Mouse (Mus musculus) layer of hippocampus, postnatal 14 days (tissue): ENCODE results near the gene Gzmm. TPM values are rescaled to one million over a fixed set of nuclear protein-coding genes. Genes with fewer than 3 reads are reported as not detected.
"Not testable (repeated sequence)": the region's sequence is repeated elsewhere in the genome, so short reads cannot be mapped to it uniquely, and the experiment has no call there.

Experiments
- DNase-seq, 2 experiments: peaks; one replicate each; pipeline ENCODE4 v3.0.0; 2021 to 2022; ENCODE audit warnings: low spot score in 2 of 2, mixed read lengths in 1 of 2
- total RNA-seq, 2 experiments: library from RNA; stranded (reverse); gene quantifications; 2 replicates each; pipeline ENCODE4 v1.2.3; 2021

The Gzmm gene
- total RNA-seq, 2 experiments from 2014 or later = 1.7 to 1.9 TPM

DNA sequence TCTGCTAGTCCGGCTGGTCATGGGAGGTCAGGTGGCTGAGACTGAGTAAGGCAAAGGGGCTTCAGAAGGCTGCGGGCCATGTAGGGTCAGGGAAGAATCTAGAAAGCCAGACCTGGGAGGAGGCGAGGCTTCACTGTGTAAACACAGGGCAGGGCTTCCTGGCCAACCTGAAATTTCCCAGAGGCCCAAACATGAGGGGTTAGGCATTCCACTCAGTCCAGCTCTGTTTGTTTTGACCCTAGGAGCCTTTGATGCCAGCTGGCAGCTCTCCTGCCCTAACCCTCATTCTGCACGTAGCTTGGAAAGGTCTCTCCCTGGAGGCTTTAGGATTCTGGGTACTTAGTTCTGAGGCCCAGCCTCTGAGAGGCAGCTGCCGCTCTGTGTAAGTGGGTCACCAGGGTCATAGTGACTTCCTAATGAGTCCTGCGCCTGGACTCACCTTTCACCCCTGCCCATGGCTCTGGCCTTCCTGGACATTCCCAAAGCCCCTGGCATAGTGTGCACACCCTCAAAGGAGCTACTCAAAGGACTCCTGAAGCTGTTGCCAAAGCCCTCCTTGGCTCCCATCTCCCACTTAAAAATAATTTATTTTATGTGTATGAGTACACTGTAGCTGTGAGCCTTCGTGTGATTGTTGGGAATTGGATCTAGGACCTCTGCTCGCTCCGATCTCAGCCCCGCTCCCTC lies 12.8 kb downstream of the Gzmm start:
- no peak for DNase-seq

DNA sequence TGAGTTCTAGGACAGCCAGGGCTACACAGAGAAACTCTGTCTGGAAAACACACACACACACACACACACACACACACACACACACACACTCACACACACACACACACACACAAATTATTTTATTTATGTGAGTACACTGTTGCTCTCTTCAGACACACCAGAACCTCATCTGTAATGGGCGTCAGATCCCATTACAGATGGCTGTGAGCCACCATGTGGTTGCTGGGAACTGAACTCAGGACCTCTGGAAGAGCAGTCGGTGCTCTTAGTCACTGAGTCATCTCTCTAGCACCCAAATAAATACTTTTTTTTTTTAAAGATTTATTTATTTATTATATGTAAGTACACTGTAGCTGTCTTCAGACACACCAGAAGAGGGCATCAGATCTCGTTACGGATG lies 14.2 kb downstream of the Gzmm start:
- DNase-seq = not testable (repeated sequence)

DNA sequence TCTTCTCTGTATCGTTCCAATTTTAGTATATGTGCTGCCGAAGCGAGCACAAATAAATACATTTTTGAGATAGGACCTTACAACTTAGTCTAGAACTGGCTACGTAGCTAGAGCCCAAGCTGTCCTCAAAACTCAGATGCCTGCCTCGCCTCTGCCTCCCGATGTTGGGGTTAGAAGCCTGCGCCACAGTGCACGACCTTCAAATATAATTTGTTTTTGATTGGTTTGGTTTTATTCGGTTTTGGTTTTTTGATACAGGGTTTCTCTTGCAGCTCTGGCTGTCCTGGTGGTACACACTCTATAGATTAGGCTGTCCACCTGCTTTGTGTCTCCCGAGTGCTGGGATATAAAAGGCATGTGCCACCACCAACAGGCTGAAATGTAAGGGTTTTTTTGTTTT lies 14.7 kb downstream of the Gzmm start:
- DNase-seq = no peak

DNA sequence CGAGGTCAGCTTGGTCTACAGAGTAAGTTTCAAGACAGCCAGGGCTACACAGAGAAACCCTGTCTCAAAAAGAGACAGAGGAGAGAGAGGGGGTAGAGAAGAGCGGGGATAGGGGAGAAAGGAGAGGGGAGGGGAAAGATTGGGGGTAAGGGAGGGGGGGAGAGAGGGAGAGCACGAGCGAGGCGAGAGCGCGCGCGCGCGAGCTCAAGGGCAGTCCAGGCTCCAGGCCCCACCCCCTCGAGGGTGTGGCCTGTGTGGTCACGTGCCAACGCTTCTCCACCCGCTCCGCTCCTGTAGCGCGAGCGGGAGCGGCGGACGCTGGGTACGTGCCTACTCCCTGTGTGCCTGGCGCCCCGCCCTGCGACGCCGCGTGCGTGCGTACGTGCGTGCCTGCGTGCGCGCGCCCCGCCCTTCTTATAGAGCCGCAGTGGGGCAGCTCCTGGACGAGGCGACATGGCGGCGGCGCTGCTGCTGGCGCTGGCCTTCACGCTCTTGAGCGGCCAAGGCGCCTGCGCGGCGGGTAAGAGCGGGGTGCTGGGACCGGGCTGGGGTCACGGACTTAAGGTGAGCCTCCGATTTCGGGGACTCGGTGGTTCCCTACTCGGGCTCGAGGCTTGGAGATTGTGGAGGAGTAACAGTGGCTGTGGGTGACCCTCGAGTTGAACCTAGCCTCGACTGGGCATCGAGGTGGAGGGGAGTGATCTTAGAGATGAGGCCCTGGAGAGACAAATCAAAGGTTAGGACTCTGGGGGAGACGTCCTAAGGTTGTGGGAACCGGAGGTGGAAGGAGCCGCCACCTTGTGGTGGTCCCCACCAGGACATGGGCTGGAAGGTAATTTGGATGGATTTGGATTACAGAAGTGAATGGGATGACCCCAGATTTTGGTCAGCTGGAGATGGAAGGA lies 15.5 kb downstream of the Gzmm start, which contains the start of gene Bsg:
Gene Bsg (plus strand): TSS at position 427 of the 905 bp plus-strand sequence.
- peak; percentile 97 to 99 for DNase-seq

DNA sequence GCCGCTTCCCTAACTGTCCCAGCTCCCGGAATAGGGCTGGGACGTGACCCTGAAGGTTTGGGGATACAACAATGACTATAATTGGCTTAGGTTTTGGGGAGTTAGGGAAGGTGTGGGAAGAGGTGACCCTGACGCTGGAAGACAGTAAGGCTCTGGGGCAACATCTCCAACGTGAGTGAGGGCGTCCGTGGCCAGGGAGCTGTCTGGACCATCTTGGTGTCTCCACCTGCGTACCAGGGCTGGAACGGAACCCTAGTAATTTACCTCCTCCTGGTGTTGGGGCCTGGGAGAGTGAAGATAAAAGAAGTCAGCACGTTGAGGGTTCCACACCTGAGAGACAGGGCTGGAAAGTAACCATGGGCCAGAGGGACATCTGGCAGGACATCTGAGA lies 16.1 kb downstream of the Gzmm start:
- DNase-seq = no peak

DNA sequence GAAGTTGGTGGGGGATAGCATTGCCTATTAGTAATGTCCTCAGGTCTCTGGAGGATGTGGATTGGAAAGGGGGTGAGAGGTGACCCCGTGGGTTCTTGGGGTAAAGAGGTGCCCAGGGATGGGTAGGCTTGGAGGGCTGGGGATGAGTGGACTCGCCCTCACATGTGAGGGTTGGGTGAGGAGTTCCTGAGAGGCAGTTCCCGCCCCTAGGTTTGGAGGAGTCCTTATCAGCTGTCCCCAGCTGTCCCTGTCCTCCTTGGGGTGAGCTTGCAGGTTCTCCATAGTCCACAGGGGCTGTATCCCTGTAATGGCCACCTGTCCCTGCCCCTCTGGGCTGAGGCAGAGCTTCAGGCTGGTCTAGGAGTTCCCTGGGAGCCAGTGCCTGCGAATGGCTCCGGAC lies 17.1 kb downstream of the Gzmm start:
- no peak for DNase-seq

DNA sequence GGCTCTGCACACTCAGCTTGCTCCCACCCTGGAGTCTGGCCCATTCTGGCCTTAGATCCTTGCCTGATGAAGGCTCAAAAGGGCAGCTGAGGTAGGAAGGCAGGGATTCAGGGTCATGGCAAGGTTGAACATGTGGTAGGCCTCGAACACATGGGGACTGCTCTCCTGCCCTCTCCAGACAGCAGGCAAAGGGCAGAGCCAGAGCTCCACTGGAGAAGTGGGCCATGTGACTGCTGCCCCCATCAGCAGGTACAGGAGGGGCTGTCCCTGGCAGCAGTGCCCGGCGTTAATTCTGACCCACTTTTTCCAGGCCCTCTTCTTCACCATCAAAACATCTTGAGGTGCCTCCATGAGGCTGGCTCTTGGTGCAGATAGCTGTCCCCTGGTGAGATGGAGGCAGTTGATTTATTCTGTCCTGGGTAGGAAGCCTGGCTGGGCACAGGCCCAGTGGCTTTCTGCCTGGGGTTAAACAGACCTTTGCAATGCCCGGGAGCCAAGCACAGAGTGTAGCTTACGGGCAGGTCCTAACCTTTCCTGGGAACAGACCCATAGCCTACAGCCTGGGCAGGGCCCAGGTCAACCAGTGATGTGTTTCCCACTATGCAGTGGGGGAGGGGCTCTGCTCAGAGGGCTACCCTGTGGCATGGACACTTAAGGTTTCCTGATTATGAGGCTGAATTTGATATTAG lies 17.7 kb downstream of the Gzmm start:
- no peak for DNase-seq

DNA sequence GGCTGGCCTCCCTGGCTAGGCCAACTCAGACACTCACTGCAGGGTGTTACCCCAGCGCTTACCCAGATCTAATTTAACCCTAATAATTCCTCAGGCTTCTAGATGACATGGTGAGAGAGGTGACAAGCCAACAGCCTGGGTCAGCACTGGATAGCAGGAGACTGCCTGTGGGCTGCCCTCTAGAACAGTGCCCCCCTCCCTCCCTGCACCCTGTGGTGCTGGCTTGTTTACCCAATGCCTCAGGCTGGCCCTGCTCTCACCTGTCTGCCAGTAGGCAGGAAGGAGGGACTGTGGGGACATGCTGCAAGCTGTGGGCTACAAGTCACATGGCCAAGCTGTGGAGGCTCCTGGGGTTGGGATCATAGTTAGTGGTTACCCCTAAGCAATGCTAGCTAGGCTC lies 18.3 kb downstream of the Gzmm start:
- DNase-seq = no peak

DNA sequence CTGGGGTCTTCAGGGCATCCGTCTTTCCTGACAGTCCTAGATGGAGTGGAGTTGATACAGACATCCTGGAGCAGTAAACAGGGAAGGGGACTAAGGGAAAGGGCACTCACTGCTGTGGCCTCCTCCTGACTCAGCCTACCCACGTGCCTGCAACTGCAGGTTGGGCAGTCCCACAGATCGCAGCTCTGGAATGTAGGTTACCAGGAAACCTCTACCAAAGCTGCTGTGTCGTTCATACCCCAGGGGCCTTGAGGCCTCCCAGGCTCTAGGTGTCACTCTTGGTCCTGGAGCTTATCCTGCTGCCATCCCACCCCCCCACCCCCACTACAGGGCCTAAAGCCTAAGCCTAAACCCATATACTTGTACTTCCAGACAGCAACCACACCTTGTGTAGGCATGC lies 18.9 kb downstream of the Gzmm start:
- no peak for DNase-seq

DNA sequence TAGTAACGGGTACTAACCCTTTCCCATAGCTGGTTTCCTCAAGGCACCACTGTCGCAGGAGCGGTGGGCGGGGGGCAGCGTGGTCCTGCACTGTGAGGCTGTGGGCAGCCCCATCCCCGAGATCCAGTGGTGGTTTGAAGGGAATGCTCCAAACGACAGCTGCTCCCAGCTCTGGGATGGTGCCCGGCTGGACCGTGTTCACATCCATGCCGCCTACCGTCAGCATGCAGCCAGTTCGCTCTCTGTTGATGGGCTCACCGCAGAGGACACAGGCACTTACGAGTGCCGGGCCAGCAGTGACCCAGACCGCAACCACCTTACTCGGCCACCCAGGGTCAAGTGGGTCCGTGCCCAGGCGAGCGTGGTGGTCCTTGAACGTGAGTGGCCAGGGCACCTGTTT lies 19.8 kb downstream of the Gzmm start:
- DNase-seq = no peak

DNA sequence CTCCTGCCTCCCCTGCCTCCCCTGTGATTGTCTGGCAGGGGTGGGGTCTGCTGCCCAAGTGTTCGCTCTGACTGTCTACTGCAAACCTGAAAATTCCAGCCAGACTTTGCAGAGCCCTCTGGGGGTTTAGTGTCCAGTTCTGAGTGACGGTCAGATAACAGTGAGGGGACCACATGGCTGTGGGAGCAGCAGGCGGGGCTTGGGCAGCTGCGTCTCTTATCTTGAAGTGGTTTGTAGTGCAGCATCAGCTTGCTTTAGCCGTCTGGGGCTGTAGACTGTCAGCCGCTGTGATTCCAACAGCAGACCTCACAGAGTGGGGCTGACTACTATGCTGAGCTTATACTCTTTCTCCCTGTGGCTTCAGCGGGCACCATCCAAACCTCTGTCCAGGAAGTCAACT lies 20.5 kb downstream of the Gzmm start:
- no peak for DNase-seq

DNA sequence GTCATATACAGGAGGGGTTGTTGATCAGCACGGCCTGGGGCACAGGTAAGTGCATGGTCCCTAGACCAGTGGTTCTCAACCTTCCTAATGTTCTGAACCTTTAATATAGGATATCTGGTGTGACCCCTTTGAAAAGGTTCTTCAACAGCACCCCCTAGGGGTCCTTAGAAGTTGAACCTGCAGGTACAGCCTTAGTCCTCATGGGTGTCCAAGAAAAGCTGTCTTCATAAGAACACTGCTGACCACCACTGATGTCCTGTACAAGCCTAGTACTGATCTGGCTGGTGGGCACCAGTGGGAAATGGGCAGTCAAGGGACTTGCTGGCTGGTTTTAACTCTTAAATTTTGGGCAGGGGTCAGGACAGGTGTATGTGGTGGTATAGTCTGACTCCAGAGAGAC lies 23.2 kb downstream of the Gzmm start:
- no peak for DNase-seq

DNA sequence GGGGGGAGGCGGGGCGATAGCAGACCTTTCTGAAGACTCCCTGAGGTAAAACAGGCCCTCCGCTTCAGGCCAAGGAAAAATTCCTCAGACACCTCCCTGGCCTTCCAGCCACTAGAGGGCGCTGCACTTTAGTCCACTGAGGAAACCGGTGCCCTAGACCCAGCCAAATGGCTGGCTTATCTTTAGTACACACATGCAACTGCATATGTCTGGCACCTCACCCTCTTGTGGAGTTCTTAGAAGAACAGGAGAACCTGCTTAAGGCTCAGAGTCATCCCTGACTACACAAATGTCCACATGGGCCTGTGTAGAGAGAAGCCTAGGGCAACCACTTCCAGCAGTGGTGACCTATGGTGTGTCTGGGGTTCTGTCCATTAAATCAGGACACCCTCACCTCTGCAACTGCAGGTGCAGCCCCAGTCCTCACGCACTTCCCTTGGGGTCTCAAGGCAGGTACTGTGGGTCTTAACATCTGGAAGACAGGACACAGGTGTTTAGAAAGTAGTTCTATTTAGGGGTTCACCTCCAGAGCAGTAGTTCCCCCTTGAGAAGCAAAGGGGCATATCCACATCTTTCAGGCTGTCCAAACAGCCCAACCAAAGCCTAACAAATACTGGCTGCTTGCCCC lies 23.8 kb downstream of the Gzmm start:
- peak; percentile 72 to 73 for DNase-seq

DNA sequence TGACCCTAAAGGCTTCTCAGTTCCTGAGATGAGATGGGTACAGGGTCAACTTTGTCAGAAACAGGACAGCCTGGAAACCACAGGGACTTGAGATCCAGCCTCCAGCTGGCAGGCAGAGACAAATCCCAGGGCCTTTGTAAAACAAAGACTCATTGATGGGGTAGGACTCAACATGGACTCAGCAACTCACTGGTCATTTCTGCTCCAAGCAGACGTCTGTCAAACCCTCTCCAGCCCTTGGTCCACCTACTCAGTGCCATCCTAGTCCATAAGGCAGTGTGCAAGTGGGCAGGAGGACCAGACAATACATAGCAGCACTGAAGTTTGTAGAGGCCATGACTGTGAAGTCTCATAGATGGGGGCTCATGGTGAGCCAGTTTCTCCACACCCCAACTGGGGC lies 24.3 kb downstream of the Gzmm start:
- no peak for DNase-seq

DNA sequence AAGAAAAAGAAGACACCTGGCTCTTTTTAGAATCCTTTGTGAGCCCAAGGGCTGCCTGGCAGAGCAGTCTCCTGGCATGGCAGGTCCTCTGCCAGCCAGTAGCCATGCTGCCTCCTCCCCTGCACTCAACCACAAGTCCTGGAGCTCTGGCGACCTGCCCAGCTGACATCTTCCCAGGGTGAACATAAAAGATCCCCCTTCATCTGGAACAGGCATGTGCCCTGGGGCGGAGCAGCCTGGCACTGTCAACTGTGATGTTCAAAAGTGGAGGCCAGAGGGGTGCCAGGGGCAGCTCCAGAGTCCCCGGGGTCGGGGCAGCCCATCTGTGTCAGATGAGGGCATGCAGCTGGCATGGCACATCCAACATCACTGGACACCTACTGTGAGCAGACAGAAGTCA lies 26.2 kb downstream of the Gzmm start:
- DNase-seq = no peak

DNA sequence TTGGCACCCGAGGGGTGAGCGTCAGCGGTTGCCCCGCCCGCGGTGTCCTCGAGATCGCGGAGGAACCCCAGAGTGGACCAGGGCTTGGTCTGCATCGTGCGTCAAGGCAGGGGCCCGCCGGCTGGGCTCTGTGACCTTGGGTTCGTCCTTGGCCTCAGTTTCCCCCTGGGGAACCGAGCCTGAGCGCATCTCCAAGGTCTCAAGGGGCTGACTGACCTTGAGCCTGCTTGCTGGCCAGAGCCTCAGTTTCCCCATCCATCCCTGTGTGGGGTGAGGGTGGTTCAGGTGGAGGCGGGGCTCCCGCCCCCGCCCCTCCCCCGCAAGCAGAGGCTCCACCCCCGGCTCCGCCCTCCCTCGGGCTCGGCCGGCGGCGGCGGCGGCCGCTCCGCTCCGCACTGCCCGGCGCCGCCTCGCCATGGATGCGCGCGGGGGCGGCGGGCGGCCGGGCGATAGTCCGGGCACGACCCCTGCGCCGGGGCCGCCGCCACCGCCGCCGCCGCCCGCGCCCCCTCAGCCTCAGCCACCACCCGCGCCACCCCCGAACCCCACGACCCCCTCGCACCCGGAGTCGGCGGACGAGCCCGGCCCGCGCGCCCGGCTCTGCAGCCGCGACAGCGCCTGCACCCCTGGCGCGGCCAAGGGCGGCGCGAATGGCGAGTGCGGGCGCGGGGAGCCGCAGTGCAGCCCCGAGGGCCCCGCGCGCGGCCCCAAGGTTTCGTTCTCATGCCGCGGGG lies 27.6 kb downstream of the Gzmm start, which contains the start of gene Hcn2:
Gene Hcn2 (plus strand): TSS at position 381 of the 734 bp plus-strand sequence.
- no peak for DNase-seq

DNA sequence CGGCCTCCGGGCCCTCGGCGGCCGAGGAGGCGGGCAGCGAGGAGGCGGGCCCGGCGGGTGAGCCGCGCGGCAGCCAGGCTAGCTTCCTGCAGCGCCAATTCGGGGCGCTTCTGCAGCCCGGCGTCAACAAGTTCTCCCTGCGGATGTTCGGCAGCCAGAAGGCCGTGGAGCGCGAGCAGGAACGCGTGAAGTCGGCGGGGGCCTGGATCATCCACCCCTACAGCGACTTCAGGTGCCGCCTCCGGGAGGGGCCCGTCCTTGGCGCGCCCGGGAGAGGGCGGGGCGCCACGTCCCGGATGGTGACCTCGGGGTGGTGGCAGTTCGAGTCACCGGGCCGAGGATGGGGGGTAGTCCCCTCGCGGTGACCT lies 28.2 kb downstream of the Gzmm start:
- DNase-seq = peak in 1 of 2 experiments; percentile 50

DNA sequence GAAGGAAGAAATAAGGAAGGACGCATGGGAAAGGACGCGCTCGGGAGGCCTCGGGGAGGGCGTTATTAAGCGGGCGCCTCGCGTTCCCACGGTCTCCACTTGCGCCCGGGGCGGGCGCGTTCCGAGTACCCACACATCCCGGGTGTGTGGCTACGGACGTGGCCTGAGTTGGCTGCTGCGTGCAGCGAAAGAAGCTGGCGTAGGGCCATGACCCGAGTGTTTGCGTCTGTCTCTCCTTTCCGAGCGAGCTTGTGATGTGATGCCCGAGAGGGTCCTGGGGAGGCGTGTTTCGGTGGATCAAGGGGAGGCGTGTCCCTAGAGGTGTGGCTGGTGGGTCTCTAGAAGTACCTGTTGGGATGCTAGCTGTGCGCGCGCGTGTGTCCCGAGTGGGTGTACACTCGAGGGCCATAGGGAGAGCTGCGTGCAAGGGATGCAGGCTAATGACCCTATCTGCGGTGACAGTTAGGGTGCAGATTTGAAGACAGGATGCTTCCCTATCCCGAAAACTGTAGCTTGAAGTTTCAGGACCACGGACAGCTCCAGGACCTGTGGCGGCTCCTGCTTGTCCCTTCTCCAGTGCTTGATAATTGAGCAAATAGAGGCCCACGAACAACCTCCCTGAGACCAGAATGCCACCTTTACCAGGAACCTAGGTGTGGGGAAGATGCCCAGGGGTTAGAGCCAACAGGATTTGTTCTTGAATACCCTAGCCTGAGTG lies 29.0 kb downstream of the Gzmm start:
- DNase-seq = no peak

DNA sequence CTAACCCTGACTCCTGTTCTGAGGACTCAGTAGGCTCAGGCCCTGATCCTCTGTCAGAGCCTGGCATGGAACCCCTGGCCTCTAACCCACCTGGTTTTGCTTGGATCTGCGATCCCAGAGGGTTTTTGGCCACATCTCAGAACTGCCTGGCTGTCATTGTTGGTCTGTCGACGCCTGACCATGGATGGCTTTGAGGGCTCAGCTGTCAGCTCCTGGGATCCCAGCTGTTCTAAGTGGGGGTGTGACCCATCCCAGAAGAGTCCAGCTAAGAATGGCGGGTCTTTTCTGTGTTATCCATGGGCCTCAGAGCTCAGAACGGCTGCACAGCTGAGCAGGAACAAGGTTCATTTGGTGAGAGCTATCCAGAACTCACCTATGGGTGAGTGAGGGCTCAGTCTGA lies 32.3 kb downstream of the Gzmm start:
- no peak for DNase-seq

DNA sequence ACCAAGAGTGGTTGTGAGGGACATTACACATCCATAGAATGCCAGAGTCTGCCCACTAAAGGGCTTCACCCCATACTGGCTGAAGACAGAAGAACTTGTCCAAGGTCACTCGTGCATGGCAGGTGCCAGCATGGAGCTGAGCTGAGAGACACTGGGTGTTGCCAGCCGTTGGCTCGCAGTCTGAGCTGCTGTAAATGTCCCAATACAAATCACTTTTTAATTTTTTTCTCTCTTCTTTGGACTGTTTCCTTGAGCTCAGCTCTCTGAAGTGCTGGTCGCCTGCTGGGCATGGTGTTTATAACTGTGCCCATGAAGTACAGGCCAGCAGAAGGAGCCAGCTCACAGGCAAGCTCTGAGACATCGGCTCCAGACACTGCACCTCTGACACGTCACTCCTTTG lies 34.2 kb downstream of the Gzmm start:
- no peak for DNase-seq
